Mouse (Mus musculus) embryo, embryonic 10 days (tissue): ENCODE measurements around the gene Gemin4.

Experiments
- DNase-seq: peaks from one replicate; pipeline ENCODE4 v3.0.0-alpha.2; 2015; ENCODE audit warnings: low spot score

The Gemin4 gene

GRCm38 (mm10) chr11:76217390-76217800 is at the start of gene Gemin4, which contains the start of gene Dbil5:
Gene Gemin4 (minus strand): TSS chr11:76217664.
Gene Dbil5 (plus strand): TSS chr11:76217608.
- DNase-seq: peak; percentile 100

DNA sequence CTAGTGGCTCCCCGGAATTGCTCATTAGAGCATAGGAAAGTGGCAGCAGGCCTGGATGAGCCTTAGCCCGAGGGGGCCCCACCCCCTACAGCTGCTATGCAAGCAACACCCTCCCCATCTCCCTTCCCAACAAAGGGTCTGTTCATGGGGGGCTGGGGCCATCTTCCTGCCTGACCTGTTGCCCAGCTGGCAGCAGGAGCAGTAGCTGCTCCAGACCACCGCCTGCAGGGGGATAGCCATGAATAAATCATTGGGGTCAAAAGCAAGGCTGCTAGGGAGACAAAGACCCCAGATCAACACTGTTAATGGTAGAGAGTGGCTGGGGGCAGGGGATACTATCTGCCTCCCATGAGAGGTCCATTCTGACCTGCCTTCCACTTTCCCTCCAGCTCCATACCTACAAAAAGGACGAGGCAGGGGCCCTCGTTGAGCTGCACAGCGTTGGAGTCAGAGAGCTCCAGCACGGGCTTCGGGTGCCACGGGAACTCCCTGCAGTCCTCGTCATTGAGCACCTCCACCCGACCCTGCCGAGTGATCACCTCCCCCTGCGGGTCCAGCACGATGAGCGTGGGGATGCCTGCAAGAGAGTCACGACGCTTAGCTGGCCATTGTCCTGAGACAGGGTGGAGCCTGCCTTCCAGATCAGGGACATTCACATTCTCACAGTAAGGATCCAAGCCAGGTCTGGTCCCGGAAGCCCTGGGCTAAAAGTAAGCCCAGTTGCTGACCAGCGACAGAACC is 45.3 kb upstream of the Gemin4 start:
- DNase-seq: peak; percentile 61

DNA sequence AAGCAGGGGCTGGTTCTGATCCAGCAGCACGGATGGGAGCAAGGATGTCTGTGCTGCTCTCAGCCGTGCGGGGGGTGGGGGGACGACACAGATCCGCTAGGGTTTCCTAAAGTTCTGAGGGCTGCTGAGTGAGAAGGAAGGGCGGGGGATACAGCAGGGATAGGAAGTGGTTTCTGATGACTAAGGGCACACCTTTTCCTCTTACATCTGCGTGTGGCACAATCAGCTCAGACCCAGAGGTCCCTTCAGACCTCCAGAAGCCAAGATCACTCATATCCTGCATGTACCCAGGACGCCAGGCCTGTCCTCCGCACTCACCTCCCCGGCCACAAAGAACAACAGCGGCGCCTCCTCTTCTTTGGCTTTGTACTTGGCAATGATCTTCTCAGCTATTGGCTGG is 43.8 kb upstream of the Gemin4 start:
- DNase-seq: no peak

- DNase-seq: no peak
These were observed 43.0 kb upstream of the Gemin4 start for GRCm38 (mm10) chr11:76260208-76261050.

DNA sequence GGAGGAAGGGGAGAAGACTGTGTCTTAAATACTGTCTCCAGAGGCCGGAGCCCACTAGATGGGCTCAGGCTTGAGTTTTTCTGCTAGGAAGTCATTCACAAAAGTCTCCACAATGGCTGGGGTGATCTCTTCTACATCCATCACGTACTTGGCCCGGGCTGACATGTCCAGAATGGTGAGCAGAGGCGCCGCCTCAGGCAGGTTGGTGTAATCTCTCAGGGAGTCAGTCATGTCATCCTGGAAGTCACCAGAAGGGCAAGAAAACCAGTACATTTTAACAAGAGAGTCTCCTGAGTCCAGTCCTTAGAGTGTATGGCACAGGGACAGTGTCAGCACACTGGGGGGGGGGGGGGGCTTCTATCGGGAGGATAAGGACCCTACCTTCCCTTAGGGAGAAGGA is 41.0 kb upstream of the Gemin4 start:
- no peak for DNase-seq

DNA sequence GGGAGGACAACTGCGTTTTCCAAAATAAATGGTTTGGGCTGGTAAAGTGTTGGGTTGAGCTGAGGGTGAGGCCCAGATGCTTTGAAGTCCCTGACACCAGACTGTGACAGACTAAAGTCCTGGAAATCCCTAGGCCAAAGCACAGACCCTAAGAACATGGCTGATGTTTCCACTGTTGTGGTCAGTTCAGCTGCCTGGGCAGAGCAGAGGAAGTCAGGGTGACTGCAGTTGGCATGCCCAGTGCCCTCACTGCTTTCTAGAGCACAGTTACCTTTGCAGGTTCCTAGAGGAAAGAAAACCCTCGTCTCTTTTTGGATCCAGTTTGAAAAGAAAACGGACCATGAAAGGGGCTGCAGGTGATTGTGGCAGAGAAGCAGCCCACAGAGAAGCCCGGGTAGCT is 39.9 kb upstream of the Gemin4 start:
- DNase-seq: no peak

- DNase-seq: peak; percentile 65
These were observed 38.7 kb upstream of the Gemin4 start for GRCm38 (mm10) chr11:76256129-76256528.

DNA sequence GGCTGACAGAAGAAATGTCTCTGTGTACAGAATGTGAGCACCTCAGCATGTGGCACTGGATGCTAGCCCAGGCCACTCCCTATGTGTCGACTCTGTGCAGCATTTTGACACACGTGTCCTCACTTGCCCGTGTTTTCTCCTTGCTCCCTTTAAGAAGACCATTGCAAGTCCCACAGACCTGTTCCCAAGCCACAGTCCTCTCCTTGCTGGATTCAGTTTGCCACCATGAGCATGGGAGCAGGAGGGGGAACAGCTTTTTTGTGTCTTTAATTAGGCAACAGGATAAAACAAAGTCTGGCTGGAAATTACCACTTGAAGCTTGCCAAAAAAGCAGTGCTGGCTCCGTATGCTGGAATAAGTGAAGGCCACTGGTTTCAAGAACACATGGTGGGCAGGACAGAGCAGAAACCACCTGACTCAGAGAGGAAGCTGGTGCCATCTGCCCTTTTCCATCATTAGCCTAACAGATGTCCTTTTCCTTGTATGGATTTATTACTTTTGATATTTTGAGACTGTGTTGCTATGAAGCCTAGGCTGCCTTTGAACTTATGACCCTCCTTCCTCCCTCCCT is 38.1 kb upstream of the Gemin4 start:
- peak; percentile 35 for DNase-seq

DNA sequence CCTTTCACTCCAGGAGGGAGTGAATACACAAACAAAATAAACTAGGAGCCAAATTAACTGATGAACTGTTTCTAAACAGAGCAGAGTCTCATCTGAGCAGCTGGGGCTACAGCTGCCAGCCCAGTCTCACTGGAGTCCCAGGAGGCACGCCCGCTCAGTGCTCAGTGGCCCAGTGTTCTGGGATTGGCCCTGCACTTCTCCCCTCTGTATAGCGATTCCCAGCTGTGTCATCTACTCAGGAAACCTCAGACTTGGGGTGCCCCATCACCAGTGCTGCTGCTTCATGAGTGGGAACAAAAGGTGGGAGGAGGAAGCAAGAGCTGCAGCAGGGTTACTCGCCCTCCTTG is 36.4 kb upstream of the Gemin4 start:
- DNase-seq: no peak

DNA sequence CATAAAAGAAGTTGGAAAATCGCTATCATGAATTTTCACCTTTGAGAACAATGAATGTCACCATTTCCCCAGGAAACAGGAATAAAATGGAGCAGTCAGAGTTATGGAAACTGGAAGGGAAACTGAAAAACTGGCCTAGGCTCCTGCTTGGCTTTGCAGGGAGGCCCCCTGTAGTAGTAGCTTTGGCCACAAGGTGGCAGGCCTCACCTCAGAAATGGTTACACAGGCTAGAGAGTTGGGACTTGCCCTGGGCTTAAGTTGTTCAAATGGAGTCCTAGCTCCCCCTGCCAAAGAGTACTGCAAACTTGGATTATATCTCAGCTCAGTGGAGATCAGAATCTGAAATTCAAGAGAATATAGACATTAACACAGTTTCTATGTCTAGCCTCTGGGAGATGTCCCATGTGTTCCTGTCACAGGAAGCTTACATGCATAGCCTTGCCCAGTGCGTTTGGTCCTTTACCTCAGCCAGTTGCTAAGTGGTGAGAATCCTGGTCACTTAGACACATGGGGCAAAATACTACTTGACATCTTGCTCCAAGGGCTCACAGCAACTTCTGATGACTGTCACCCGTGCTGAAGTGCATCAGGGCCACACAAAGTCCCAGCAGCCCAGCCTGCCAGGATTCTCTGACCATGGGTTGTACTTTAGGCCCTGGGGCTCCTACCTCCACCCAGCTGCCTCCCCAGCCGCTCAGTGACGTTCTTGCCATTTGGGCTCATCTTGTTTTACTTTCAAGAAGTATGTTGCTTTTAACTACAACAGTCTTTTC is 35.9 kb upstream of the Gemin4 start:
- peak; percentile 88 for DNase-seq

DNA sequence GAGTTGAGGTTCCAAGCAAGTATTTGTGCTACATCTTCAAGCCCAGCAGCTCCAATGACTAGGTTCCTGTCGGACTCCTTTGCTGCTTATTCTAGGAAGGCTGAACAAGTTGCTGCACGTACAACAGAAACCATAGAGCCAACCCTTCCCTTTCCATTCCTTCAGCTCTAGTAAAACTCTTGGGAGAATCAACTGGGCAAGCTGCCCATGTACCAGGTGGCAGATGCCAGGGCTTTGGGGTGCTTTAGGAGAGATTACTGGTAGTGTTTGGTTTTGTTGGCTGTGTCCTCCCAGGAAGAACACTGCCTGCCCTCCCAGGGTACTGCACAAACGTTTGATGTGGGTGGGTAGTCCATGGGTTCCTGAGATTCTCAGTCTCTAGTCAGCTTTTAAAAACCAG is 34.6 kb upstream of the Gemin4 start:
- no peak for DNase-seq

- DNase-seq: no peak
These were observed 29.8 kb upstream of the Gemin4 start for GRCm38 (mm10) chr11:76247239-76247638.

DNA sequence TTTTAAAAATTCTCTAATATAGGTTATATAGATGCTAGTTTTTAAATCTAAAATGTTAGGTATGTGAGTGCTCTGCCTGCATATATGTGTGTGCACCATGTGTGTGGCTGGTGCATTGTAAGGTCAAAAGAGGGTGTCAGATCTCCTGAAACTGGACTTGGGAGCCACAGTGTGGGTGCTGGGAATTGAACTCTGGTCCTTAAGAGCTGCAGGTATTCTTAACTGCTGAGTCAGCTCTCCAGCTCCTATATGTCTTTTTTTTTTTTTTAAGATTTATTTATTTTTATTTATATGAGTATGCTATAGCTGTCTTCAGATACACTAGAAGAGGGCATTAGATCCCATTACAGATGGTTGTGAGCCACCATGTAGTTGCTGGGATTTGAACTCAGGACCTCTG is 29.0 kb upstream of the Gemin4 start:
- no peak for DNase-seq

GRCm38 (mm10) chr11:76243811-76244546 is 26.5 kb upstream of the Gemin4 start:
- DNase-seq: no peak

DNA sequence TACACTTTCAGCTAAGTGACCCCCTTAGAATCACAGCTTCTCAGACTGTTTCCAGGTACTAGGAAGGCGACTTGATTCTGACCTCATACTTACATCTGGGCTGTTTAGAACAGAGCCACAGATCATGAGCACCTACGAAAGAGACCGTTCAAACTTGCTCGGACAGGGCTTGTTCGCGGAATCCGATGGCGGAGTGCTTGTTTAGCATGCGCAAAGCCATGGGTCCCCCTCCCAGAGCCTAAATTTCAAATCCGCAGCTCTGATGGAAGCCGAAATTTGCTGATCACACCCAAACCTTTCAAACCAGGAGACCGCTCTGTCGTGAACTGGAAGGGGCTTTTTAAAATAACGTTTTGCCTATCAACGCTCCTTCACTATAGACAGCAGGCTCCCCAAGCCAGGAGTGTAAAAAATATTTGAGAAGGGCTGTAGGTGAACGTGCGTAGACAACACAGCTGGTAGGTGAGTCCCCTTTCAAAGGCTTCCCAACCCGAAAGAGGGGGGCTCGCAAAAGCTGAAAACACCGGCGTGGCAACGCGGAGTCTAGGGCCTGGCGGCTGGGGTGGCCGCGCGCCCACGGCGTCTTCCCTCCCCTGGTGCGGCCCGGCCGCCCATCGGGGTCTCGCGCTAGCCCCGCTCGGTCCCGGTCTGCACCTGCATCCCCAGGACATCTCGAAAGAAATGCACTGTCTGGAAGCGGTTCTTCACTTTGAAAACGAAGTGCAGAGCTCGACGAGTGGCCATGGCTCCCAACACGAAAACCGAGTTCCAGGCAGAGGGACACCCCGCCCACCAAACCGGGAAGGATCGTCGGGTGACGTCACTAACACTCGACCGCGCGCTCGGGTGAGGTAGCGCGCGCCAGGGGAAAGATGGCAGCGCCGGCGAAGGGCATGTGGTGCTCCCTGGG is 25.7 kb upstream of the Gemin4 start, which contains the start of the genes Mrm3 and Glod4:
Mrm3 (plus strand) TSS at position 815 of the 910 bp plus-strand sequence.
Glod4 (minus strand) TSS at position 825 of the 910 bp plus-strand sequence.
- DNase-seq: peak; percentile 97

- DNase-seq: no peak
These were observed 22.3 kb upstream of the Gemin4 start for GRCm38 (mm10) chr11:76239750-76240149.

DNA sequence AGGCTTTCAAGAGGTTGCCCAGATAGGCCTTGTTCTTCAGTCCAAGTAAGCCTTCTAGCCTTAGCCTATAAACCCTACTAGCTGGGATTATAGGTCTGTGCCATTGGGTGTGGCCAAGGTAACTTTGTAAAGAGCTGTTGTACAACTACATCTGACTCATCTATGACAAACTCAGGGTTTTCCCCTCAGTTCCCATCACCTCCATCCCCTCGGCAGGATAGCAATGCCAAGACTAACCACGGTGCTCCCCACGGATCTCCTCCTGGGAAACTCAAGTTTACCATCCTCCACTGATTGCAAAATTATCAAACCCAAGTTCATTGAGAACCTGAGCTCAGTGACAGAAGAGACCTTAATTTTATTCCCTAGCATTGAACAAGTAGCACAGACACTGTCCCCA is 18.7 kb upstream of the Gemin4 start:
- DNase-seq: no peak

GRCm38 (mm10) chr11:76225051-76225450 is 7.6 kb upstream of the Gemin4 start:
- no peak for DNase-seq

GRCm38 (mm10) chr11:76224631-76225030 is 7.2 kb upstream of the Gemin4 start:
- no peak for DNase-seq

DNA sequence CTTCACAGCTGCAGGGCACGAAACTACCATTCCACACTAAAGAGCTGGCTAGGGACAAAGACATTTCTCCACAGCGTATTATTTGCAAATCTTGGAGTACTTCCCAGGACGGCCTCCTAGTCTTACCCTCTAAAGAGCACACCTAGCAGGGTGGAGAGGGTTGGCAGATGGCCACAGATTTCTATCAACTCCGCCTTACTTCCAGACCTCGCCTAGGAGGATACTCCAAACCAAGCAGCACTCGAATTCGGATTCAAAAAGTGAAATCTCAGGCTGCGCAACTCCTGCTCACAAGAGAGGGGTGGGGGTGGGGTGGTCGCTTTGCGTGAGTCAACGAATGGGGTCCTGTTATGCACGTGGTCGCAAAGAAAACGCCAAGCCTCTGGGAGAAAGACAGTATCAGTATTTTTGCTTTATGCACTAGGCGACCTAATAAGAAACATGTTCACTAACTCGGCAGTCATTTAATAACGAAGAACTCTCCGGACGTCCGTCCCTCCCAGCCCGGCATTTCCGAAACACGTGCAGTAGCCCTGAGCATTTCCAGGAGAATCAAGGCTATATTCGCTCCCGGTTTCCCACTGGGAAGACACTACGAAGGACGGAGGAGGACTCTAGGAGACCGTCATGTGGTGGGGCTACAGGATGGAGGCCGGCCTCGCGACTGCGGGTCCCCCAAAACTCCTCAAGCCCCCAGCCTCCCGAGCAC is 629 bp downstream of the Gemin4 start:
- DNase-seq: peak; percentile 45
